Mouse (Mus musculus) lung, adult 2 months (tissue): Measurements from ENCODE around the gene Srsf4.

Source experiments
- CTCF ChIP-seq: fragments of 200-500 bp; IDR thresholded peaks from 2 replicates; pipeline ENCODE4 v1.5.1; 2011; ENCODE audit warnings: mild to moderate bottlenecking, low read length, control low read depth; ENCODE audit not compliant: insufficient read depth
- POLR2A ChIP-seq: fragments of 200-500 bp; IDR thresholded peaks from 2 replicates; pipeline ENCODE4 v1.6.1; 2011; ENCODE audit warnings: low read depth, mild to moderate bottlenecking, control low read depth, low read length, borderline replicate concordance; ENCODE audit errors: extremely low read depth

DNA sequence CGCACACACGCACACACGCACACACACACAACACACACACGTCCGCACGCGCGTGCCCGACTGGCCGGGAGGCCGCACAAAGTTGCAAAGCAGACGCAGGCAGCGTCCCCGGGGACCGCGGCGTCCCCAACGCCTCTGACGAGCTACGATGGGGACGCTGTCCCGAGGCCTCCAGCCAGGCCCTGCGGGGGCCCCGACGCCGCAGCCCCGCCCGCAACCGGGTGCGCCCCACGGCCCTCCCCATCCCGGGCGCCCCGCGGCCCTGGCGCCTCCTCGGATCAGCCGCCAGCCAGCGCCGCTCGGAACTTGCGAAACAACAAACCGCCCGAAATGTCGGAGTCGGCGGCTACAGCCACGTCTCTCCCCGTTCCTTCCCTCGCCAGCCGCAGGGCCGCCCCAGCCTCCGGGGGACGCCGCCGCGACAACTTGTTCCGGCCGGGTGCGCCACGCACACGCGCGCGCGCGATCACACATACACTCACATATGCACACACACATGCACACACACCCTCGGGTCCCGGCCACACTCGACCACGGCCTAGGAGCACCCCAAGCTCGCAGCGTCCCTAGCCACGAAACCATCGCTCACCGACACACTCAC is 36.4 kb upstream of the Srsf4 start:
- TF ChIP-seq CTCF (no peak), POLR2A (0 out of 2 replicates have a peak, but pooled peaks have one; percentile 17)
